Comparison of ENCODE assay signal across 12 mouse cellular contexts in genomic region chr9:14612588-14612987, GRCm38 (mm10). TPM values are rescaled to one million over a fixed set of nuclear protein-coding genes. Genes with fewer than 3 reads are reported as not detected.
DNase-seq lines count a peak whose midpoint lies in the region; ATAC-seq lines count a peak whose summit lies in the region.
"Had no signal": no experiment of that assay in that cellular context is flagged by ENCODE, and none has a peak within 500 bp of the region (broad histone marks: within the 10 kb centered on the region; RNA-seq: fewer than 3 reads in every experiment).

No protein-coding gene starts in this region.

- peak overlapping the region; percentile 85 for H3K4me2 ChIP-seq in heart, embryonic 16.5 days (ENCODE audit: low read depth, low read length)
- H3K4me2 ChIP-seq in embryonic facial prominence, embryonic 11.5 days (ENCODE audit: low read depth, low read length): peak overlapping the region; percentile 64
- peak overlapping the region; percentile 84 for H3K4me2 ChIP-seq in hindbrain, embryonic 15.5 days
- peak overlapping the region; percentile 83 for H3K4me2 ChIP-seq in midbrain, embryonic 13.5 days (replicated peaks)

- intact Hi-C loops in heart, postnatal 14 days (cut with DNase I): loop anchor here (5.0 kb wide), 1 partner anchor 85 kb away; no protein-coding TSS in a partner anchor

- peak overlapping the region; percentile 97 for H3K9ac ChIP-seq in heart, embryonic 16.5 days (ENCODE audit: low read length)
- peak overlapping the region; percentile 59 for H3K9ac ChIP-seq in embryonic facial prominence, embryonic 11.5 days (replicated peaks; ENCODE audit: low read length)
- H3K9ac ChIP-seq in hindbrain, embryonic 15.5 days: no peak overlapping the region; the same call in 1 of the 2 replicates
- H3K9ac ChIP-seq in midbrain, embryonic 13.5 days (replicated peaks): peak overlapping the region; percentile 96

- no peak for DNase-seq in heart, postnatal 14 days
- DNase-seq in embryonic facial prominence, embryonic 11.5 days (ENCODE audit: low spot score): no peak
- no peak for DNase-seq in thymus, postnatal 36 days
- DNase-seq in urinary bladder, postnatal 4 days (ENCODE audit: low spot score in 2 of 2): no peak
- DNase-seq in layer of hippocampus, adult 8-10 months (ENCODE audit: low spot score in 2 of 2): no peak
- DNase-seq: adrenal gland, adult 2 months; thymus, adult 2 months had no signal

- peak overlapping the region; percentile 80 for H3K4me3 ChIP-seq in heart, embryonic 16.5 days (ENCODE audit: low read length)
- H3K4me3 ChIP-seq in embryonic facial prominence, embryonic 11.5 days (ENCODE audit: low read depth, low read length): peak overlapping the region; percentile 91
- peak overlapping the region; percentile 65; the same call in 1 of the 2 replicates for H3K4me3 ChIP-seq in hindbrain, embryonic 15.5 days
- H3K4me3 ChIP-seq in midbrain, embryonic 13.5 days (replicated peaks): peak overlapping the region; percentile 83
- H3K4me3 ChIP-seq: erythroblast, embryonic 14.5 days had no signal

- no peaks in the 10 kb centered on the region for H3K27me3 ChIP-seq in heart, embryonic 16.5 days (ENCODE audit: control insufficient read depth, insufficient read depth, low read length)
- H3K27me3 ChIP-seq in embryonic facial prominence, embryonic 11.5 days (ENCODE audit: control insufficient read depth, insufficient read depth, low read length): no peaks in the 10 kb centered on the region
- H3K27me3 ChIP-seq in hindbrain, embryonic 15.5 days: no peaks in the 10 kb centered on the region
- H3K27me3 ChIP-seq in midbrain, embryonic 13.5 days: no peaks in the 10 kb centered on the region
- H3K27me3 ChIP-seq: CH12.LX had no signal

- H3K9me3 ChIP-seq in heart, embryonic 16.5 days (replicated peaks; ENCODE audit: control insufficient read depth, low read length): 0 out of 2 replicates have a peak, but pooled peaks cover 4% of the 10 kb centered on the region
- no peaks in the 10 kb centered on the region for H3K9me3 ChIP-seq in embryonic facial prominence, embryonic 11.5 days (replicated peaks; ENCODE audit: control insufficient read depth, low read length)
- H3K9me3 ChIP-seq in hindbrain, embryonic 15.5 days: no peaks in the 10 kb centered on the region
- H3K9me3 ChIP-seq in midbrain, embryonic 13.5 days: no peaks in the 10 kb centered on the region

- peaks cover 60% of the 10 kb centered on the region for H3K4me1 ChIP-seq in heart, embryonic 16.5 days (ENCODE audit: control insufficient read depth, insufficient read depth, low read length)
- H3K4me1 ChIP-seq in embryonic facial prominence, embryonic 11.5 days (ENCODE audit: control insufficient read depth, insufficient read depth, low read length): 0 out of 2 replicates have a peak, but pooled peaks cover 4% of the 10 kb centered on the region
- peaks cover 55% of the 10 kb centered on the region for H3K4me1 ChIP-seq in hindbrain, embryonic 15.5 days (replicated peaks)
- H3K4me1 ChIP-seq in midbrain, embryonic 13.5 days (replicated peaks): peaks cover 56% of the 10 kb centered on the region

- H3K27ac ChIP-seq in heart, embryonic 16.5 days (ENCODE audit: low read length): peak overlapping the region; percentile 95
- no peak overlapping the region for H3K27ac ChIP-seq in embryonic facial prominence, embryonic 11.5 days (replicated peaks; ENCODE audit: low read depth, low read length)
- H3K27ac ChIP-seq in hindbrain, embryonic 15.5 days (replicated peaks): no peak overlapping the region
- H3K27ac ChIP-seq in midbrain, embryonic 13.5 days: no peak overlapping the region

- no peak for ATAC-seq in heart, embryonic 16.5 days (replicated peaks; ENCODE audit: extremely low read depth, insufficient read depth, low FRiP score)
- ATAC-seq in embryonic facial prominence, embryonic 11.5 days (replicated peaks; ENCODE audit: insufficient number of reproducible peaks, low FRiP score, low TSS enrichment, low read depth): no peak; the same call in 1 of the 2 replicates
- no peak for ATAC-seq in hindbrain, embryonic 15.5 days (ENCODE audit: low FRiP score, low read depth)
- ATAC-seq in midbrain, embryonic 13.5 days: peak; percentile 13; the same call in 1 of the 2 replicates

- H3K36me3 ChIP-seq in heart, embryonic 16.5 days (ENCODE audit: control insufficient read depth, insufficient read depth): no peaks in the 10 kb centered on the region
- H3K36me3 ChIP-seq in embryonic facial prominence, embryonic 11.5 days (replicated peaks; ENCODE audit: control insufficient read depth, insufficient read depth, low read depth, low read length): no peaks in the 10 kb centered on the region; the same call in 1 of the 2 replicates
- H3K36me3 ChIP-seq in hindbrain, embryonic 15.5 days: no peaks in the 10 kb centered on the region
- no peaks in the 10 kb centered on the region for H3K36me3 ChIP-seq in midbrain, embryonic 13.5 days

RNA-seq across cellular contexts. Expression of gene Amotl1, which starts 32.3 kb away (rescaled TPM):
- 17.8 and 19.1 TPM in 2 replicates for polyA plus RNA-seq in heart, embryonic 16.5 days (2015; fragmentation: Nextera tagmentation; extraction: Ambion mirVana)
- total RNA-seq in heart, postnatal 14 days (2021): 10 to 100 TPM; 54.1 to 55.8 TPM
- 28.3 and 28.6 TPM in 2 replicates for polyA plus RNA-seq in embryonic facial prominence, embryonic 11.5 days (2014; fragmentation: Nextera tagmentation; extraction: Ambion mirVana)
- 8.1 and 8.4 TPM in 2 replicates for polyA plus RNA-seq in hindbrain, embryonic 15.5 days (2015; fragmentation: Nextera tagmentation; extraction: Ambion mirVana)
- 9.8 and 9.9 TPM in 2 replicates for polyA plus RNA-seq in midbrain, embryonic 13.5 days (2015; fragmentation: Nextera tagmentation; extraction: Ambion mirVana)
- total RNA-seq in layer of hippocampus, adult 8-10 months (2022): 10 to 100 TPM; 15.0 to 18.9 (median 17.4) TPM
